Mouse (Mus musculus) stomach, postnatal 0 days (tissue): ENCODE data around the gene Opcml.

ENCODE experiments used
- CTCF ChIP-seq: IDR thresholded peaks from 2 replicates; pipeline ENCODE4 v1.5.1; 2016; ENCODE audit warnings: antibody characterized with exemption, low read depth, mild to moderate bottlenecking, moderate library complexity
- EP300 ChIP-seq: optimal IDR thresholded peaks from 2 replicates; pipeline ENCODE3; 2016; ENCODE audit warnings: antibody characterized with exemption

GRCm38 (mm10) chr9:28909738-28910137 is 1119.2 kb downstream of the Opcml start:
- no peak for TF ChIP-seq CTCF
- no peak for TF ChIP-seq EP300
